Mouse (Mus musculus): ENCODE data around the gene Ano7.

The Ano7 gene

DNA sequence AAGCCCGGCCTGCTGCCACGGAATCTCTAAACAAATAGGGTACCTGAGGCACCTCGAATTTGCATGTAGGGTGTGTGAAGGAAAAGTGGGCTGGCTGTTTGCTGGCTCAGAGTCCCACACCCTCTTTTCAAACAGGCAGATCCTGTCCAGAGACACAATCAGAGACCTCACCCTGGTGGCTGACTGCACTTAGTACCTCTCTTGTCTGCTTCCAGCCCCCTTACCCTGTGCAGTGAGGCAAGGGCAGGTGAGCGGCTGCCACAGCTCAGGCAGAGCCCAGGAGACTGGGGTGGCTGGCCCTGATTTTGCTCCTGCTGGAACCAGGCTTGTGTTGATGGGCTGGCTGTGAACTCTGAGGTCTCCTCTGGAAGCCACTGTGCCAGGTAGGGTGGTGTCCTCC lies at the start of gene Ano7:
Gene Ano7 (plus strand): TSS at position 266 of the 400 bp plus-strand sequence.
- no peak for DNase-seq (ENCODE audit: low spot score in 2 of 2)

DNA sequence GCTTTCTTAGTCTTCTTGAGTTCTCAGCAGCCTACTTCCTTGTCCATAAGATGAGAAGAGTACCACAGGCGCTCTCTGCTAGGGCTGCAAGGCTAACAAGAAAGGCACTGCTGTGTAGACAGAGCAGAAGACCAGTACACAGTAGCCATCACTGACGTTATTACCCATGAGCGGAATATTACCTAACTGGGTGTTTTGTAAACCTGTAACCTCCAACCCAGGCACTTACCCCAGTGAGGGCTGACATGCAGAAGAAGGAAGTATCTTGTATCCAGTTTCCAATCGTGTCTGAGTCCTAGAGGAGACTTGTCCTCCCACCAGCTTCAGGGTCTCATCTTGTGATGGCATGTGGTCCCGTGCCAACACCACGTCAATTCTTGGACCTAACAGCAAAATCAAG lies 49.8 kb upstream of the Ano7 start:
- no peak for DNase-seq (ENCODE audit: low spot score in 2 of 2)

DNA sequence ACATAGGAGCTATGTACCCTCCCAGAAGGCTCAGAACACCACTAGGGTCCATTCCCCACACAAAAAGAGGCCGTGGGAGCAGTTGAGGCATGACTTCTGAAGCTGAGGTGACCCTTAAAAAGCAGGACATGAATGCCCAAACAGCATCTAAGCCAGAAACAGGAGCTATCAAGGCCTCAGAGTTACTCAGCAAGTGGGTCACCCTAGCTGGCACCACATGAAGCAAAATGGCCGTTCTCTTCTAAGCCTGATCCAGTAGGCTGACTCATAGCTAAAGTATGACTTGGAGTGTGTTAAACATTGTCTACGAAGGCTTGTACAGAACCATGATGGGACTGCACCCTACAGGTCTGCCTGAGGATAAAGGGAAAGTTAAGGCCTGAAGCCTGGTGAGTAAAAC lies 47.3 kb upstream of the Ano7 start:
- no peak for DNase-seq (ENCODE audit: low spot score in 2 of 2)

DNA sequence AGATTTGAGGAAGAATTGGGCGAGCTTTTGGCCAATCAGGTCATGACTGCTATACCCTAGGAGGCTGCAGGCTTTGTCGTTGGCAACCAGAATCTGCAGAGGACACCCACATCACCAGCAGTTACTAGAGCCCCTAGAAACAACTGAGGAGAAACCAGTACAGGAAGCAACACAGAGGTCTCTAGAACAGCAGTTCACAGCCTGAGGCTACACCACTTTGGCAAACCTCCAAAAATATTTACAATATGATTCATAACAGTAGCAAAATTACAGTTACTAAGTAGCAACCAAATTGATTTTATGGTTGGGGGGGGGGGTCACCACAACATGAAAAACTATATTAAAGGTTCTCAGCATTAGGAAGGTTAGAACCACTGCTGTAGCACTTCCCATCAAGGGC lies 39.1 kb upstream of the Ano7 start:
- DNase-seq (ENCODE audit: low spot score in 2 of 2): no peak

DNA sequence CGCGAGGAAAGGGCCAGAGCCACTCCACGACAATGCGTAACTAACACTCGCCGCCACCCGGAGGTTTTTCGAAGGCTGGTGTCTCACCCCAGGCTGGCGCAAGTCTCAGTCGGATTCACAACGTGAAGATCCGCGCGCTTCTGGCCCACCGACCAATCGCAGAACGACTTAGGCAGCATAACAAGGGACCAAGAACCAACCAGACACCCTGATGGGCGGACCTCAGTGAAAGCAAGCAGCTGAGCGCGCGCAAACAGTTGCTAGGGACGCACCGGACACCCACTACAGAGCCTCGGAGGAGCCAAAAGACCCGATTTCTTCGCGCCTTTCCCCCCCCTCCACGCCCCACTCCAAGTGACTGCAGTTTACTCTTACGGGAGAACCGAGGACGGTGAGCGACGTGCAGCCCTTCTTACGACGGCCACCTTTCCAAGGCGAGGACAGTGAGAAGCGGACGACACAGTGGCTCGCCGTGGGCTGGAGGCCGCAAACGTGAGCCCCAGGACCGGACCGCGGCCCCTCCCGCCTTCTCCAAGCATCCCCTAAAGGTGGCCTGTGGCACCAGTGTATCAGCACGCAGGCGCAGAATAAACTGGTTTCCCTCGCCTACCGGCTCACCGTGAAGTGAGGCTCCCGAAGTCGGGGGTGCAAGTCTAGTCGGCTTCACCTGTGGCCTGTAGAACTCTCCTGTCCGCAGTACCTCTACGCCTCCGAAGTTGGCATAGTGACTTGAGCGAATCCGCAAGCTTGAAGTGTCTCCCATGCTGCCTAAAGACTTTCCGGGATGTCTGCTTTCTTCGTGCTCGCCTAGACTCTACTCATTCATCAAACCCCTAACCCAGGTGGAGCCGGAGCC lies 30.9 kb upstream of the Ano7 start, which contains the start of the genes Ppp1r7 and Pask:
Gene Ppp1r7 (plus strand): TSS at position 207 of the 856 bp plus-strand sequence.
Gene Pask (minus strand): TSS at position 835 of the 856 bp plus-strand sequence.
- peak; percentile 89 to 93 for DNase-seq (ENCODE audit: low spot score in 2 of 2)

DNA sequence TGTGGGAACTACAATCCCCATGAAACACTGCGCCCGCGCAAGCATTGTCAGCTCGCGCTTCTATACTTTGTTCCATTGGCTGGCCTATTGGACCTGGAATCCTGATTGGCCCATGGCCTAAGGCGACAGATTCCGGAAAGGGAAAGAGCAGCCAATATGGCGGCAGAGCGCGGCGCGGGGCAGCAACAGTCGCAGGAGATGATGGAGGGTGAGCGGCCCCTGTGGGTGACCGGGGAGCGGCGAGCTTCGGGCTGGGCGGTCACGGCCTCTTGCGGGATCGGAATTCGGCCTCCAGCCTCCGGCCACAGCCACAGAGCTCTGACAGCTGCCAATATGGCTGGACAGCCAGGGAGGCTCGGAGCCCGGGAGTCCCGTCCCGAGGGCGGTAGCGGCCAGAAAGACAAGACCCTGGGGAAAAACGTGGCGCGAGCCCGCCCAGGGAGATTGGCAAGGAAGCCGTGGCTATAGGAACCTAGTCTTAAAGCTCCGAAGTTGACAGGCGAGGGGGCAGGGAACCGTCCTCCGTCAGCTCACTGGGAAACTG lies 30.2 kb upstream of the Ano7 start:
- DNase-seq (ENCODE audit: low spot score in 2 of 2): peak; percentile 91 to 93

DNA sequence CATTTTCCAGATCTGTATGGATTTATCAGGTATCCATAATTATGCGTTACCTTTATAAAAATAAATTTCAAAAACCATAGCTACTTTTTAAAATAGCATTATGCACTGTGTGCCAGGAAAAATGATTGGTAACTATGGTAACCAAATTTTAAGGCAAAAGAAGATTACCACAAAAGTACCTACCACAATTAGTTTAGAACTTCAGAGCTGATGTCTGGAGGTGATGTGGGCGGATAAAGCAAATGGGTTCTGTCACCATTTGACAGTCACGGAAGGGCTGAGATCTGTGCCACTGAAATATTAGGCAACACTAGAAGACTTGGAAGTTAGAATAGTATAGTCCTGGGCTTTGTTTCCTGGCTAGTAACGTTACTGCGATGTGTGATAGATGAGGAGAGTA lies 26.6 kb upstream of the Ano7 start:
- no peak for DNase-seq (ENCODE audit: low spot score in 2 of 2)

DNA sequence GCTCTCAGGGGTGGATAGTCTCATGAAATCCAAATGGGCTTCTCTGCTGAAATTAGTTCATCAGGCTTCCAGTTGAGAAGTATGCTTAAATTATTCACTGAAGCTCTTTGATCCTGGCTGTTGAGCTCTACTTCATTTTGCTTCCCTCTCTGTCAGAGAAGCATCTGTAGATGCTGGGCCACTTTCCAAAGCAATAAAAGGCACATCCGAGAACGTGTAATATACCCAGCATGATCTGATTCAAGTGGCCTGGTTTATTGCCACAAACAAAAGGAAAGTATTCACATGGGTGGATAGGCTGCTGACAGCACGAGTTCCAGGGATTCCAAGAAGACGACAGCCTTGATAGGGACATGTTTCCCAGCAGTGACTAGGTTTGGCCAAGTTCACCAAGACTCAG lies 24.0 kb upstream of the Ano7 start:
- DNase-seq (ENCODE audit: low spot score in 2 of 2): no peak

DNA sequence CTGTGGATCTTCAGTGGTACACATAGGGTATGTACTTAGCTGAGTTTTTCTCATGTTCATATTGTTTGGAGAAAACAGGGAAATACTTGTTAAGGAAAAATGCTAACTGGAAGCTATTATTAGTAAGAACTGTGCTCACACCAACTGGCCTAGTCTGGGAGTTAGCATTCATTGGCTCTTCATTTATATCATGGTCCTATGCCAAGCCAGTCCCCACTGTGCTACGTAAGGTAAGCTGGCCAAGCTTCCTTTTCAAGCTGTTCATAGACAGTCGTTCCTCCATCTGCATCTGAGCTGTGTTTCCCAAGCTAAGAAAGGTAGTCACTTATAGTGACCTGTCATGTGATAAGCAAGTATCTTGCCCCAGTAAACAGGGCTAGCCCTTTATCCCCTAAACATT lies 21.0 kb upstream of the Ano7 start:
- no peak for DNase-seq (ENCODE audit: low spot score in 2 of 2)

DNA sequence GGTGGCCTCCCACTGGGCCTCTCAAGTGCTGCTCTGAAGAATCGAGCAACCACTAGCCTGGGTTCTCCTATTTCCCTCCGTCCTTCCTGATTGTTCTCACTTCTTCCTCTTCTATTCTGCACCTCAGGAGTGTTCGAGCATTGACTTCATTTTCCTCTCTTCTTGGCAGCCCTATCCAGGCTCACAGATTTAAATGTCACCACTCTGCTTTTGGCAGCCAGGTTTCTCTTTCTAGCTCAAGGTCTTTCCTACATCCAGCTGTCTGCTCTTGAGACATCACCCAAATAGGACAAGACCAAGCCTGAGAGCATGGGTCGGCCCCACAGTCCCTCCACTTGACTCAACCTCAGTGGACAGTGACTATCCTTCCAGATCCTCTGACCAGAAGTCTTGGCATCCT lies 11.1 kb upstream of the Ano7 start:
- no peak for DNase-seq (ENCODE audit: low spot score in 2 of 2)

DNA sequence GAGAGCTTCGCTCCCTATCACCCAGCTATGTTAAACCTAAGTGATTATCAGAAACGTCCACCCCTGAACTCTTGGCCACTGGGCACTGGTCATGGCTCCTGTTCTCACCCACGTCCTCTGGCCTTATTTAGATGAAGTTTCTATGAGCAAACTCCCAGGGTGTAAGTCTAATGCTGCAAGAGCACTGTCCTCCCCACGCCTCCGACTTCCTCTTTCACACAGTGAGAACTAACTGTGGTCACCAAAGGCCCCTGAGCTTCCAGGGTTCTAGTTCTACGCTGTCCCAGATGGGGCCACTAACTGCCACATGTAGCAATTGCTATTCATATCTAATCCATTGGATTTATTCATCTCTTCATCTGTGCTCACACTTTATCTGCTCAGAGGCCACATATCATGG lies 8.1 kb upstream of the Ano7 start:
- DNase-seq (ENCODE audit: low spot score in 2 of 2): no peak

DNA sequence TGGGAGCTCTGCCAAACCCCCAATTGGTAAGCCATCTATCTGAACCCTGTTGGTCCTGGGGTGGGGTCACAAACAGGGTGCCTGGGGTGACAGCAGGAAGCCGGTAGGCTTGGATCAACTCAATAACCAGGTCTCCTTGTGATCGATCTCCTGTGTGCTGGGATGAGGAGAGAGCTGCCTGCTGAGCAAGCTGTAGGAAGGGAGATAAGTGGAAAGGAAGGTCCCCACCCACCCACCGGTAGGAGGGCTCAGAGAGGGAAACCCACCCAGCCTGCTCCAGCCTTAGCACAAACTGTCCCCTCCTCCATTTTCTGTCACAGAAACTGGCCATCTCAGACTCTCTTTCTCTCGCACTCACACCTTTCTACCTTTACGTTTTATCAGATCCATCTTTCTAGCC lies 3.6 kb downstream of the Ano7 start:
- DNase-seq (ENCODE audit: low spot score in 2 of 2): no peak

DNA sequence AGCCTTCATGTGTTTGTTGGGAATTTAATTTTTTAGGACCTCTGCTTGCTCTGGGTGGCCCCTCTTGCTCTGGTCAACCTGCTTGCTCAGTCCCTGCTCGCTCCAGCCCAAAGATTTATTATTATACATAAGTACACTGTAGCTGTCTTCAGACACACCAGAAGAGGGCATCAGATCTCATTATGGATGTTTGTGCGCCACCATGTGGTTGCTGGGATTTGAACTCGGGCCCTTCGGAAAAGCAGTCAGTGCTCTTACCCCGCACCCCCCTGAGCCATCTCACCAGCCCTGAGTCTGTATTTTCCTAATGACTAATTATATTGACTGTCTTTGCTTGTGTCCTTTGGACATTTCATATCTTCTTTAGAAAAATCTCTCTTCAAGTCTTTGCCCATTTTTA lies 5.4 kb downstream of the Ano7 start:
- DNase-seq (ENCODE audit: low spot score in 2 of 2): no peak

DNA sequence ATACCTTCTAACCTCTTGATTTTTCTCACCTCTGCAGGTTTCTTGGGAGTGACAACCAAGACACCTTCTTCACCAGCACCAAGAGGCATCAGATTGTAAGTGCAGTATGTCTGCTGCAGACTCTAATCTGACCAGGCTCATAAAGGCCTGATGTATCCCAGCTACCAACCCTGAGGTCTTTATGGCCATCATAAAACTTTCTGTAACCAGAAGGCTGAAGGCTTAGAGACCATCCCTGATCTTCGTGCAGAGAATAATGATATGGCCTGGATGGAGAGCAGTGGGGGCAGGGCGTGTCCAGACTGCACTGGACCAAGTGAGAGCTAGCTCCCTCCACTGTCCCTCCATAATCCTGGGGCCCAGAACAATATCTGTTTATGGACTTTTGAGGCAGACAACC lies 13.5 kb downstream of the Ano7 start:
- DNase-seq (ENCODE audit: low spot score in 2 of 2): no peak

DNA sequence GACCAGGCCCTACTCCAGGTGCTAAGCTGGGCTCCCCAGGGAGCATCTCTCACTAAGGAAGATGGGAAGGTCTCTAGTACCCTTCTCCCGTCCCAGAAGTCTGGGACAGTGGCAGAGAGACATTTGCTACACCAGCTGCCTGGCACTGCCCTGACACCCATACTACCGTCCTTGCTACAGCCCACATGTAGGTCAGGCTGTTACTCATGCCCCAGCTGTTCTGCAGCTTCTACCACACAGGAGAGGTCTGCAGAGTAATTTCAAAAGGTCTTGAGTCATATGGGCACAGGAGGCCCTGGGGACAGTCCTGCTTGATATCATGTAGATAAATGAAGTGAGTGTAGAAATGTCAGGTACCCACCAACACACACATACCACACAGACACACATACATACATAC lies 15.2 kb downstream of the Ano7 start:
- DNase-seq (ENCODE audit: low spot score in 2 of 2): no peak

DNA sequence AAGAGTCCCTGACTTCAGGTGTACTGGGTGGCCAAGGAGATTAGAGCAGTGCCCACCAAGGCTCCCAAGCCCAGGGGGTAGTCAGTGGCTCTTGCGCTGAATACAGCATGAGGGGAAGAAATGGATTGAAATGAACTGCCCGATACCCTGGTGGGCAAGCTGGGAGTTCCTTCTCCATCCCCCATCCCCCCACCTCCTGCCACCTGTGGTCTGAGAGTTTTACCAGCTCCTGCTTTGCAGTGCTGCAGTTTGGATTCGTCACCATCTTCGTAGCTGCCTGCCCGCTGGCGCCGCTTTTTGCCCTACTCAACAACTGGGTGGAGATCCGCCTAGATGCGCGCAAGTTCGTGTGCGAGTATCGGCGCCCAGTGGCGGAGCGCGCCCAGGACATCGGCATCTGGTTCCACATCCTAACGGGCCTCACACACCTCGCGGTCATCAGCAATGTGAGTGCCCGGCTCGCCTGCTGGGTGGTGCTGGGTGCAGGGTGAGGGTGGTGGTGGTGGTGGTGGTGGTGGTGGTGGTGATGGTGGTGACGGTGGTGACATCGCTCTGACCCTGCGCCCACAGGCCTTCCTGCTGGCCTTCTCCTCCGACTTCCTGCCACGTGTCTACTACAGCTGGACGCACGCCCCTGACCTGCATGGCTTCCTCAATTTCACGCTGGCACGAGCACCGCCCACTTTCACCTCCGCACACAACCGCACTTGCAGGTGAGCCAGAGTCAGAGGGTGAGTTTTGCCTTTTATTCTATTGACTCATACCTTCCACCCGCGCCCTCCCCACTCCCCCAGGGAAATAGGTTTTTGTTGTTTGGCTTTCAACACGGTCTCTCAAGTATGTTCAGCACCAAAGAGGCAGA lies 27.7 kb downstream of the Ano7 start:
- no peak for DNase-seq (ENCODE audit: low spot score in 2 of 2)

DNA sequence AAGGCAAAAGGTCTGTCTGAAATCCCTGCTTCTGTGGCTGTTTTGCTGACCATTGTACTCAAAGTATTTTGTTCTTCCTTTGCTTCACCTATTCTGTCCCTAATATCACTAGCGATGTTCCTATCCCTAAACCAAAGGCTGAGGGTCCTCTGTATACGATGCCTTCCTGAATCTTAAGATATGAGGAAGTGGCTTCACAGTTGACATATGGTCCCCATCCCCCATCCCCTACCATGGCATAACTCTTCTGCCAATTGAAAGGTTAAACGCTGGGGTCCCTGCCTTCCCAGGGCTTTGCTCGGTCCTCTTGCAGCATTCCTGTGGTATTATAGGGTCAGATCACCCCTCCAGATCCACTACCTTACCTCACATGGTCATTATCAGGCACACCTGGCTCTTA lies 29.7 kb downstream of the Ano7 start:
- no peak for DNase-seq (ENCODE audit: low spot score in 2 of 2)

DNA sequence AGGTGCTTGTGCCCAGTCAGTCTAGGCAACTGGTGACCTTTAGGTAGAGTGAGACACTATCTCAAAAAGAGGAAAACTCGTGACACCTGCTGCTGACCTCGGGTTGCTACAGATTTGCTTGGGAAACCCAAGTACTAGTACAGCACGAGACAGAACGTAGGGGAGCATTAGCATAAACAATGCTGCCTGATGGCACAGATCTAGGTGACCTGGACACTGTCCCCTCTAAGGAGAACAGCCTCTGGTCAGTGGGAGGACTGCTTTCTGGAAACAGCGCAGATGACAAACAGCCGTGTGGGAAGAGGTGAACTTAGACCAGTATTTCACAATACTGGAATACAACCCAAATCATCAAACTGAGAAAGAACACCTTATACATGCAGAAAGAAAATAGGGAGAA lies 58.4 kb downstream of the Ano7 start:
- DNase-seq (ENCODE audit: low spot score in 2 of 2): no peak

DNA sequence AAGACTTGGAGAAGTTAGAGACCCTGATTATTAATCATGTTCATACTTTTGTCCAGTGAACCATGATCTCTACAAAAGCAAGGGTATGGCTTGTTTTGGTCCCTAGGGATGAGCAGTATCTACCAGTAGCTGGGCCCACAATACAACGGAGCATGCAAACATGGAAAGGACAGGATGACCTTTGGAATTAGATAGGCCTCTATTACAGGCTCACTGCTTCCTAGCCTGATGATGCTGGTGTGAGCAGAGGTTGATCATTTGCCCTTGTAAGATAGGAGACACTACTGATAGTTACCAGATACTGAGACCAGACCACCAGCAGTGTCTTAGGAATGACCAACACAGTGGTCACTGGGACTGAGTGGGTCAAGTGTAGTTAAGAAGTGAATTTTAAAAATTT lies 65.6 kb downstream of the Ano7 start:
- no peak for DNase-seq (ENCODE audit: low spot score in 2 of 2)

DNA sequence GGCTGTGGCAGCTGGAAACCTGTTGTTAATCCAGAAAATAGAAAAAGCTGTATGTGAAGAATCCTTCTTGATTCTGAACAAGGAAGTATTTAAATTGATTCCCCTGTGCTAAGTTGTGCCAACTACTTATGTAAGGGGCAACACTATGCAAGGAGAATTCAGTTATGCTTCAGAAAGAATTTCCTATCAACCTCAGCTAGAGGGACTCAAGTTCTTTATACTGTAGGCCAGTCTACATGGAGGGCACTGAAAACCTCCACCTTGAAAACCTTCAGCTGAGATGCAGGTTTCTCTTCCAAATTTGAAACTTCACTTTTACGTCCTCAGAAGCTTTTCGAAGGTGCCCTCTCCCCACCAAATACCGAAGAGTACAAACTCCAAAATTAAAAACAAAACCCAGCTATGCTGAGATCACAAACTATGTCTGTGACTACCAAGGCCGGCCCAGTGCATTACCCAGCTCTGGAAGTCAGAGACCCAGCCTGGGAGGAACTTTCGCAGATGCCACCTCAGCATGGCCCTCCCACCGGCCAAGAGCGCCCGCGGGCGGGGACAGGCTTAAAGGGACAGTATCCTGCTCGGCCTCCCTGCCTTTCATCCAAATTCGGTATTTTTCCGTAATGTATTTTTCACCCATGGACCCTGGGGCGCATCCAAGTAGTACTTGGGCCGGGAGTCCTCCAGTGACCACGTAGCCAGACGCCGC lies 70.8 kb downstream of the Ano7 start:
- DNase-seq (ENCODE audit: low spot score in 2 of 2): peak; percentile 71 to 83

DNA sequence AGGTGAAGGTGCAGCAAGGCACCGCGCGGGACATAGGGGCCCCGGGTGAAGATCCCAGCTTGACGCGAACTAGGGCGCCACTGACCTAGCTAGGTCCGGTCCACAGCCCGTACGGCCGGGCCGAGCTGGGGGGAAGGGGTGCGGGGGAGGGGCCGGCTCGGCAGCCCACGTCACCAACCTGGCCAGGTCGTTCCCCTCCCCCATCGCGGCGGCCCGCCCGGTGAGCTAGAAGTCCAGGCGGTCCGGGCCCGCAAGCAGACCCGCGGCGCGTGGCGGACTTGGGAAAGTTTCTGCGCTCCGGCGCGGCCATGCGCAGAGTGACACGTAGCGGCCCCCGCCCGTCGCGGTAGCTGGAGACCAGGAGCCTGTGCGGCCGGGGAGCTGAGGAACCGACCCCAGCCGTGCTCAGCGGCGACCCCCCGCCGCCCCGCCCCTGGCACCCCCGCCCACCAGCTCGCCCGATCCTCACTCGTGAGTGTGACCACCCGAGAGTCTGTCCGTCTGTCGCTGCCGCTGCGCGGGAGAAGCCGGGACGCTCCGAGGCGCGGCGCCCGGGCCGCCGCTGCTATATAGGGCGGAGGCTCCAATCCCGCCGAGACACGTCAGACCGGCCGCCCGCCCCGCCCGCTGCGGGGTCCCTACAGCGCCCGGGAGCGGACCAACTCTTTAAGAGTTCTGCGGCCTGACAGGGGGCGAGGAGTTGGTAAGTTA lies 71.5 kb downstream of the Ano7 start:
- DNase-seq (ENCODE audit: low spot score in 2 of 2): peak; percentile 79 to 86

All from urinary bladder, postnatal 4 days (tissue).